Mouse (Mus musculus) duodenum, adult 2 months (tissue): Measurements from ENCODE around the gene Cask. TPM values are rescaled to one million over a fixed set of nuclear protein-coding genes. Genes with fewer than 3 reads are reported as not detected.

Source experiments
- polyA plus RNA-seq: library from polyadenylated mRNA; depleted of rRNA; stranded (reverse); fragments of >200 nt; gene quantifications from 2 replicates; pipeline ENCODE4 v1.2.3, GENCODE M21; 2012; ENCODE audit warnings: low replicate concordance; rRNA removed

The Cask gene
- 5.1 and 7.7 TPM in 2 replicates for polyA plus RNA-seq

GRCm38 (mm10) chrX:13851285-13851684 lies at the start of gene Cask:
Gene Cask, minus strand, starts transcription at chrX:13851367.

DNA sequence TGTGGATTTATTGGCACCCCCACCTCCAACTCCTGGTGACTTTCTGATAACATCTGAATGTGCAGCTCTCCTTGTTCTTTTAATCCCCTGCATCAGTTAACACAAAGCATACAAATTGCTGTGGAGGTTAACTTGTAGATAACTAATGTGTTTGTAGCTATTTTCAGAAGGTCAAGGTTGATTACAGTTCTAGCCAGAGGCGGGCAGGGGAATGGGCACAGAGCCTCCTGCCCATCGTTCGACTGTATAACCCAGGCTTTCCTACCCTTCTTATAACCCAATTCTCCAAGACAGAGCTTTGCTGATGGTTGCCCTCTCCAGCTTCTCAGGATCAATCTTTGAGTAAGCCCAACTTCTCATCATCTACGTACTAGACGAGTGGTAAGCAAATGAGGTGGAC lies 190.1 kb downstream of the Cask start, which contains the start of gene Gpr82:
Gpr82 (plus strand) TSS at position 301 of the 400 bp plus-strand sequence.

DNA sequence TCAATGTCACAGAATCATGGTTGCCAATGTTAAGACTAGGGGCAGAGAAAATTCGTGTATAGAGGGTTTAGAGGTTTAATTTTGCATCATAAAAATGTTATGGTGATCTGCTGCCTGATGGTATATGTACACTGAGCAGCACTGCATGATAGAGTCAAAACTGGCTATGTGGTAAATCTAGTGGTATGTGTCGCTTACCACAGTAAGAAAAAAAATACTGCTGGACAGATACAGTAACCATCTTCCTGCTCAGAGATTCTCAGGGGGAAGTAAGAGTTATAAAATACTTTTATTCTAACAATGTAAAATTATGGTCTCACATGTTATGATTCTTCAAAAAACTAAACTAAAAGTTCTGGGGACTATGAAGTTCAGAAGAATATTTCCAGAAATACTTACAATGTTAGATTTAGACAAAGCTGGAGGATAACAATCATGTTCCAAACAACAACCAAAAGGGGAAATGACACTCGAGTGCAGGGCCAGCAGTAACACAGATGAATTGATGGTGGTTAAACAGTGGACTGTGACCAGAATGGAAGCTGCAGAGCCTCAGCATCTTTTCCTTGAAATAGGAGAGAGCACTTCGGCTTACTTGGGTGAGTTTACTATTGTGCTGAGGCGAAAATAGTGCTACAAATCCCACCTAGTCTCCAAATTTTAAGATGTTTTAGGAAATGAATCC lies 219.4 kb downstream of the Cask start, which contains the start of gene Gpr34:
Gpr34 (plus strand) TSS at position 491 of the 685 bp plus-strand sequence.

Other genes with a start within 250 kb of the Cask start
- gene Gpr34, start 219.3 kb downstream of the Cask start, polyA plus RNA-seq, result 0.09 TPM in 1 of 2 replicates, not detected in the other
- not detected in 2 replicates for gene Gpr82, start 190.0 kb downstream of the Cask start, polyA plus RNA-seq